Mouse (Mus musculus) liver, embryonic 13.5 days (tissue): ENCODE data around the gene Unc5cl. TPM values are rescaled to one million over a fixed set of nuclear protein-coding genes. Genes with fewer than 3 reads are reported as not detected.
A peak's percentile ranks its signal among the peaks of the same experiment; 100 is the strongest.

ENCODE experiments used
- ATAC-seq: fragments of 200-750 bp; cut with Nextera tagmentation; 2 replicates; pipeline ENCODE4 v1.8.0; 2017; ENCODE audit warnings: low read depth, mild to moderate bottlenecking, moderate number of reproducible peaks, moderate library complexity
- DNase-seq: peaks from one replicate; pipeline ENCODE4 v3.0.0; 2022
- H3K27ac ChIP-seq: fragments of 300-500 bp; sonication (generic); 2 replicates; pipeline ENCODE4 v1.5.1; 2015; ENCODE audit warnings: moderate library complexity, mild to moderate bottlenecking, inconsistent platforms
- H3K27me3 ChIP-seq: fragments of 300-500 bp; sonication (generic); 2 replicates; pipeline ENCODE4 v1.6.1; 2015; ENCODE audit warnings: mild to moderate bottlenecking, inconsistent platforms
- H3K36me3 ChIP-seq: fragments of 300-500 bp; sonication (generic); 2 replicates; pipeline ENCODE4 v1.6.1; 2015; ENCODE audit warnings: mild to moderate bottlenecking, inconsistent platforms
- H3K4me1 ChIP-seq: fragments of 300-500 bp; sonication (generic); replicated peaks from 2 replicates; pipeline ENCODE4 v1.6.1; 2015; ENCODE audit warnings: inconsistent platforms
- H3K4me2 ChIP-seq: fragments of 300-500 bp; sonication (generic); 2 replicates; pipeline ENCODE4 v1.6.1; 2015; ENCODE audit warnings: inconsistent platforms, mild to moderate bottlenecking, moderate library complexity
- H3K4me3 ChIP-seq: fragments of 300-500 bp; sonication (generic); replicated peaks from 2 replicates; pipeline ENCODE4 v1.5.1; 2015; ENCODE audit warnings: mild to moderate bottlenecking, inconsistent platforms
- H3K9ac ChIP-seq: fragments of 300-500 bp; sonication (generic); 2 replicates; pipeline ENCODE4 v1.6.1; 2015; ENCODE audit warnings: mild to moderate bottlenecking, inconsistent platforms
- H3K9me3 ChIP-seq: fragments of 300-500 bp; sonication (generic); replicated peaks from 2 replicates; pipeline ENCODE4 v1.6.1; 2016; ENCODE audit warnings: inconsistent platforms
- WGBS: fragments of 180-500 bp; shearing (Covaris S2); methylation state at CpG from one replicate; pipeline ENCODE4 v1.1.7; 2015; ENCODE audit not compliant: insufficient replicate concordance; 5-methylcytosine and 5-hydroxymethylcytosine counted together
- polyA plus RNA-seq: library from polyadenylated mRNA; unstranded; fragments of >200 nt; fragmentation: Nextera tagmentation; extraction: Ambion mirVana; gene quantifications from 2 replicates; pipeline ENCODE4 v1.2.1, GENCODE M21; 2015

Gene Unc5cl
- polyA plus RNA-seq, 1 experiment from 2014 or later, result 3.5 TPM

DNA sequence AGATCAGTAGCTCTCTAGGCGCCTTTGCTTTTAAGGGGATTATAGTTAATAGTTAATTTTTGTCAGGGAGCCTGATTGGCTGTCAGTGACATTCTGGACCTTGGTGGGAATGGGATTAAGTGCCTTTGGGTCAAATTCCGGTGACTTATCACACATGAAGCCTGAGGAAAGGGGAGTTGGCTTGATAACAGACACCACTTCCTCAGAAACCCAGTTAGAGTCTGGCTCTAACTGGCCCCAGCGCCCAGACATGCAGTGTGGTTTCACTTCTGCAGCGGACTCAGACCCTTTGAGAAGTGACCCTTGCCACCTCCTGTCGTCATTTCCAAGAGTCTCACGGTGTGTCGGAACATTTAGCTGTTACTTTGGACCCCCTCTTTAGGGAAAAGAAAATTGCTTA is 36.5 kb upstream of the Unc5cl start:
- H3K4me3 ChIP-seq, result peak overlapping the region; percentile 29

DNA sequence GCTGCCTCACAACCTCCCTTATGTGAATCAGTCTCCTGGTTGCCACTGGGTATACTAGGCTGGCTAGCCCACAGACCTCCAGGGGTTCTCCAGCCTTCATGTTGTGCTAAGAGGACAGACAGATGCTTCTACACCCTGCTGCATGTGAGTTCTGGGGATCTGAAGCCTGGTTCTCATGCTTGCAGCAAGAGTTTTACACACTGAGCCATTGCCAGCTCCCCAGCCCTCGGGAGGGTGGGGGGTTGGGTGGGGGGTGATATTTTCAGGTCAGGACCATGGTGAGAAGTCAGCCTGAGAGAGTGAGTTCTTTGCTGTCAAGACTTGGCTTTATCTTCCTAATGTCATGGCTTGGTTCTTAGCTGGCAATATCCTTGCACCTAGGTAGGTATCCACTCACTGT is 35.9 kb upstream of the Unc5cl start:
- no peak for ATAC-seq

More for the DNA sequence above, 36.5 kb upstream of the Unc5cl start:
- H3K9ac ChIP-seq, result peak overlapping the region; percentile 49
- H3K4me2 ChIP-seq, result peak overlapping the region; percentile 51
- DNase-seq, result no peak
- peaks cover 42% of the 10 kb centered on the region for H3K4me1 ChIP-seq
- H3K27me3 ChIP-seq, result no peaks in the 10 kb centered on the region
- H3K9me3 ChIP-seq, result no peaks in the 10 kb centered on the region
- peaks cover 67% of the 10 kb centered on the region for H3K36me3 ChIP-seq
- WGBS, result 9% methylated on average over 7 of the region's 7 CpGs
- ATAC-seq, result peak; percentile 45
- H3K27ac ChIP-seq, result peak overlapping the region; percentile 68

DNA sequence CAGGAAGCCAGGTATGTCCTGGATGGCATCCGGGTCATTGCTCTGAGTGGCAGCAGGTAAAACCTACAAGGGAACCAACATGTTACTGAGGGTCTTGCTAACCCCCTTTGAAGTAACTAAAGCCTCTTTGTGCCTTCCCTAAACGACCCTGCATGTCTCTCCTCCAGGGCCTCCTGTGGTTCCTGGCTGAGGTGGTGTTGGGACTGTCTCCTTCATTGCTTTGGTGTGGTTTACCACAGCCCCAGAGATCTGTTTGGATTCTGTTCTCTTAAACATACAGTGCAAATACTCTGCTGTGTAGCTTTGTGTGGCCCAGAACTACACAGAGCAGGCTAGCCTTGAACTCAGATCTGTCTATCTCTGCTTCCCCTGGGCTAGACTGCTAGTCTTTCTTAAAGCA is 35.1 kb upstream of the Unc5cl start:
- no peak for DNase-seq
- no peak for ATAC-seq
- H3K9me3 ChIP-seq, result no peaks in the 10 kb centered on the region
- H3K36me3 ChIP-seq, result peaks cover 54% of the 10 kb centered on the region
- no peak overlapping the region for H3K4me3 ChIP-seq
- H3K9ac ChIP-seq, result no peak overlapping the region
- H3K4me1 ChIP-seq, result peaks cover 42% of the 10 kb centered on the region
- WGBS, result 45% methylated on average over 2 of the region's 2 CpGs
- H3K27me3 ChIP-seq, result no peaks in the 10 kb centered on the region
- no peak overlapping the region for H3K27ac ChIP-seq
- H3K4me2 ChIP-seq, result no peak overlapping the region

More for the DNA sequence above, 35.9 kb upstream of the Unc5cl start:
- Histone ChIP-seq H3K4me1 (peaks cover 42% of the 10 kb centered on the region), H3K4me2 (peak overlapping the region; percentile 51), H3K4me3 (peak overlapping the region; percentile 29; the same call in 1 of the 2 replicates), H3K9me3 (no peaks in the 10 kb centered on the region), H3K27ac (peak overlapping the region; percentile 68), H3K9ac (peak overlapping the region; percentile 49), H3K27me3 (no peaks in the 10 kb centered on the region), H3K36me3 (peaks cover 61% of the 10 kb centered on the region)
- 29% methylated on average over 1 of the region's 1 CpGs for WGBS
- DNase-seq, result no peak

DNA sequence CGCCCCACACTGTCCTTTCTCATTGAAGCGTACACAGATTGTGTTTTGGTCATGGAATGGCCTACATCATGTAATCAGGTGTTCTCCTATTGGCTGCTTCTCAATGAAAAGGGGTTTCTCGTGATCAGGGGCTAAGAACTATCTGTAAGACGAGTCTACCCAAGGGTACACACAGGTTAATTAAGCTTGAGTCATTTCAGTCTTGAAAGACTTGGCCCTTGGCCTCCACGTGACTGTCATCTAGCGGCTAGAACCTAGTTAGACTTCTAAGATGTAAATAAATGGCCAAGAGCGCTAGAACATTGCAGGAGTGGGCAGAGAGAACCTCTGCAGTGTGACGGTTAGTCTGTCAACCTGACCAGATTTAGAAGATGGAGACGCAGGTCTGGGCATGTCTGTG is 30.5 kb upstream of the Unc5cl start:
- H3K27me3 ChIP-seq, result no peaks in the 10 kb centered on the region
- H3K36me3 ChIP-seq, result peaks cover 8% of the 10 kb centered on the region
- H3K9ac ChIP-seq, result no peak overlapping the region
- no peaks in the 10 kb centered on the region for H3K9me3 ChIP-seq
- ATAC-seq, result no peak
- no peak overlapping the region for H3K4me3 ChIP-seq
- WGBS, result 83% methylated on average over 9 of the region's 9 CpGs
- no peak overlapping the region for H3K27ac ChIP-seq
- DNase-seq, result no peak
- peaks cover 53% of the 10 kb centered on the region for H3K4me1 ChIP-seq
- no peak overlapping the region for H3K4me2 ChIP-seq

DNA sequence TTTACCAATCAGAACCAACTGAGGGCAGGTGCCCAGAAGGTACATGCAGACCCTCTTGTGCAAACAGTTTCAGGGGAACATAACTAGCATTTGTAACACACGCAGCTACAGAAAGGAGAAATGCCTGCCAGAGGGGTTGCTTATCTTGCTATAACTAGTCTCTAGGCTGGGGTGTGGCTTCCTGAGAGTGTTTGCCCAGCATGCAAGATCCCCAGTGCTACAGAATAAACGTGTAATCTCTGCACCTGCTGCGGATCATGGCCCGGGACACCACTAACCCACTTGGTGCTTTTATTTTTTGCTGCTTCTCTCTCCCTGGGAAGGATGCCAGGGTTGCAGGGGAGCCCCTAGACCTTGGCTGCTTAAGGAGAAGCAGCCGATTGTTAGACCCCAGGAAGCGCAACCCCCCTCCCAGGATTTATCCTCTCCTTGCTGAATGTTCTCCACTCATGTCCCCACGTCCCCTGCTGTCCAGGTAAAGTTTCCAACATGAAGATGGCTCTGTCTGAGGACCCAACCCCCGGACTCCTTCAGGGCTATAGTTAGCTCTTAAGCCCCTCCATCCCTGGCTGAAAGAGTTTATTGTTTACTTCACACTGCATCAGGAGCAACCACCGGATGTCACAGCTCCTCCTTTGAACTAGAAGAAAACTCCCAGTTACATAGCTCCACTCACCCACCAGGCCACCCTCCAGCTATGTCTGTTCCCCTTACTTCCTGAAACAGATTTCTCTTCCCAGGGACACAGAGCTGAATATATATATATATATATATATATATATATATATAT is 28.7 kb upstream of the Unc5cl start:
- WGBS, result 19% methylated on average over 9 of the region's 9 CpGs
- Histone ChIP-seq H3K9me3 (no peaks in the 10 kb centered on the region), H3K4me2 (peak overlapping the region; percentile 7; the same call in 1 of the 2 replicates), H3K9ac (no peak overlapping the region), H3K4me1 (peaks cover 56% of the 10 kb centered on the region), H3K27me3 (no peaks in the 10 kb centered on the region), H3K4me3 (no peak overlapping the region), H3K27ac (no peak overlapping the region), H3K36me3 (peaks cover 5% of the 10 kb centered on the region; the same call in 1 of the 2 replicates)
- DNase-seq (no peak), ATAC-seq (peak; percentile 61)

DNA sequence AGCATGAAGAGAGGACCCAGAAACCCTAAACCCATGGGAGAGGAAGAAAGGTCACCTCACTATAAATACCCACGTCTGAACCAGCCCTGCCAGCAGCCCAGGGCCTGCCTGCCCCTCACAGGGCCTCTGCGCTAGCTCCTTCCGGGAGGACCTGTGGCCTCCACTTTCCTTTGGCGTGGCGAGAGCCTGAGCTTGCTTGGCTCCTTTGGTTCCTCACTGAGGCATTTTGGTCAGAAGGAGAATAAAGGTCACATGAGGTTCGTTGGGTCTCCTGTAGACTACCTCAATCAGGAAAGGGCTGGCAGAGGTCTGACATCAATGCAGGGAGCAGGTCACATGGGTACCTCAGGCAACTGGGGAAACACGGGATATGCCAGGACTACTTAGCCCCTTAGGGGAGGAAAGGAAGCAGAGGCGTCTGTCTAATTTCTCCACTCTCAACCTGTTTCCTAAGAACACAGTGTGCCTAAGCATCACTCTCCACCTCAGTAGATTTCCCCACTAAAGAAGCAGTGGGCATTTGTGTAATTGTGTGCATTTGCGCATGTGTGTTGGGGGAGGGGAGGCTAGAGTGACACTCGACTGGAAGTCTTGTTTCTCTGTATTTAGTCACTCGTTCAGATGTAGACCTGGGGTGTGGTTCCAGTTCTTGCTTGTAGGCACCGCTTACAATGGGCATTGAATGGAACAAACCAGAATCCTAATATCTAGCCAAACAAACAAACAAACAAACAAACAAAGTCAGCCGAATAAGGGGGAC is 27.5 kb upstream of the Unc5cl start:
- H3K4me1 ChIP-seq, result peaks cover 61% of the 10 kb centered on the region

DNA sequence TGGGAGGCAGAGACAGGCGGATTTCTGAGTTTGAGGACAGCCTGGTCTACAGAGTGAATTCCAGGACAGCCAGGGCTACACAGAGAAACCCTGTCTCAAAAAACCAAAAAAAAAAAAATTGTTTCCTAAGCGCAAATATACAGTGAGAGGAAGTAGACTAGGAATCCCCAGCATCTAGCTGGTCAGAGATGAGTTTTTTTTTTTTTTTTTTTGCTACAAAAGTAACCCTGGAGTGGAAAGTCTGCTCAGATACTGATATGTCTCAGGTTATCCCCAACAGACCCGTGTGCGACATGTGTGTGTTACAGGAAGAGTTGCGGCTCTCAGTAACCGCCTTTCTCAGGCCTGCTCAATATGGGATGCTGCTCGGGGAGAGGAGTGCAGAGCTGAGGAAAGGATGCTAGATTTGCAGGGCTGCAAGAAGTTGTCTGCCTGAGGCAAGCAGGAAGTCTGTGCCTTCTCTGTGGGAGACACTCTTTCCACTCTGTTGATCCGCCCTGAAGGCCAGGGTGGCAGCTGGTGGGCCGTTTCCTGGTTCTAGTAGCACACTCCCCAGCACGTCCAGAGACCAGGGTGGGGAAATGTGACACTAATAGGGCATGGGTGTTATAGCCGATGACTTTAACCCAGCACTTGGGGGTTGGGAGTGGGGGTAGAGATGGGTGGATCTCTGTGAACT is 26.7 kb upstream of the Unc5cl start:
- DNase-seq, result no peak
- WGBS, result 35% methylated on average over 11 of the region's 11 CpGs
- H3K9ac ChIP-seq, result no peak overlapping the region
- ATAC-seq, result no peak
- H3K27ac ChIP-seq, result peak overlapping the region; percentile 34; the same call in 1 of the 2 replicates
- no peaks in the 10 kb centered on the region for H3K36me3 ChIP-seq
- H3K4me2 ChIP-seq, result no peak overlapping the region
- H3K27me3 ChIP-seq, result no peaks in the 10 kb centered on the region
- H3K4me3 ChIP-seq, result no peak overlapping the region
- no peaks in the 10 kb centered on the region for H3K9me3 ChIP-seq
- H3K4me1 ChIP-seq, result peaks cover 70% of the 10 kb centered on the region

More for the DNA sequence above, 27.5 kb upstream of the Unc5cl start:
- no peak for ATAC-seq
- DNase-seq, result no peak
- no peak overlapping the region for H3K9ac ChIP-seq
- 40% methylated on average over 13 of the region's 13 CpGs for WGBS
- no peaks in the 10 kb centered on the region for H3K27me3 ChIP-seq
- no peaks in the 10 kb centered on the region for H3K9me3 ChIP-seq
- H3K27ac ChIP-seq, result no peak overlapping the region
- no peak overlapping the region for H3K4me2 ChIP-seq
- H3K36me3 ChIP-seq, result no peaks in the 10 kb centered on the region
- no peak overlapping the region for H3K4me3 ChIP-seq

DNA sequence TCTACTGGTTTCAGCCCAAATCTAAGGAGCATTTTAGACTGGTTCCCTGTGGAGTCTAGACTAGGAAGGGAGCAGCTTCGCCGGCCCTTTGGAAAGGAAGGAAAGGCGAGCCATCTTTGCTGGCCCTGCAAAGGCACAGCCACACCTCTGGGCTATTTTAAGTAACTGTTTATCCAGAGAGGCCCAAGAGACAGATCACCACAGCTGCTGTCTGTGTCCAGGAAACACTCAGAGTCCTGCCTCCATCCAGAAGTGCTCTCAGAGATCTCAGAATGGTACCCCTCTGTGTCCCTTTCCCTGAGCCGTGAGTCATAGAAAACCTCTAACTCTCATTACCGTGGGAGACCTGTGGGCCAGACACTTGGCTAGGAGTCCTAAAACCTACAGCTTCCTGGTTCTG is 24.3 kb upstream of the Unc5cl start:
- no peak for DNase-seq
- ATAC-seq, result no peak
- Histone ChIP-seq H3K9ac (no peak overlapping the region), H3K4me2 (no peak overlapping the region), H3K4me3 (no peak overlapping the region), H3K36me3 (no peaks in the 10 kb centered on the region), H3K4me1 (peaks cover 71% of the 10 kb centered on the region), H3K27ac (no peak overlapping the region), H3K27me3 (no peaks in the 10 kb centered on the region), H3K9me3 (no peaks in the 10 kb centered on the region)
- 22% methylated on average over 5 of the region's 5 CpGs for WGBS

DNA sequence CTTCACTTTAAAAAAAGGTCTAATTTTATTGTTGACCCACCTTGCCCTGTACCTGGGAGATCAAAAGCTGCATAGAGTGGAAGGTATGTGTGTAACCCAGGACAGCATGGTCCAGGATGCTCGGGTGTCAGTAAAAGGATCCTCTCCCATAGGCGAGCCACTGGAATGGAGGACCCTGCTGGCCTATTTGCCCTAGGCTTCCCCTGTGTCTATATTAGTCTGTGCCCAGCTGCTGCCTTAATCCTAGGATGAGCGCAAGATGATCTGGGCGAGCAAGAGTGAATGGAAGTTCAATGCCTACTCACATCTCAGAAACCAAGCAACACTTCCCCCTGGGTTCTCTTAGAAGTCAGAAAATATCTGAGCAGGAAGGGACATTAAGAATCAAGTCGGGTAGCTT is 23.6 kb upstream of the Unc5cl start:
- Histone ChIP-seq H3K4me1 (peaks cover 64% of the 10 kb centered on the region), H3K4me3 (no peak overlapping the region), H3K9me3 (no peaks in the 10 kb centered on the region), H3K9ac (no peak overlapping the region), H3K27me3 (no peaks in the 10 kb centered on the region), H3K27ac (no peak overlapping the region), H3K4me2 (no peak overlapping the region), H3K36me3 (no peaks in the 10 kb centered on the region)
- no peak for DNase-seq
- ATAC-seq, result no peak
- 67% methylated on average over 5 of the region's 5 CpGs for WGBS

DNA sequence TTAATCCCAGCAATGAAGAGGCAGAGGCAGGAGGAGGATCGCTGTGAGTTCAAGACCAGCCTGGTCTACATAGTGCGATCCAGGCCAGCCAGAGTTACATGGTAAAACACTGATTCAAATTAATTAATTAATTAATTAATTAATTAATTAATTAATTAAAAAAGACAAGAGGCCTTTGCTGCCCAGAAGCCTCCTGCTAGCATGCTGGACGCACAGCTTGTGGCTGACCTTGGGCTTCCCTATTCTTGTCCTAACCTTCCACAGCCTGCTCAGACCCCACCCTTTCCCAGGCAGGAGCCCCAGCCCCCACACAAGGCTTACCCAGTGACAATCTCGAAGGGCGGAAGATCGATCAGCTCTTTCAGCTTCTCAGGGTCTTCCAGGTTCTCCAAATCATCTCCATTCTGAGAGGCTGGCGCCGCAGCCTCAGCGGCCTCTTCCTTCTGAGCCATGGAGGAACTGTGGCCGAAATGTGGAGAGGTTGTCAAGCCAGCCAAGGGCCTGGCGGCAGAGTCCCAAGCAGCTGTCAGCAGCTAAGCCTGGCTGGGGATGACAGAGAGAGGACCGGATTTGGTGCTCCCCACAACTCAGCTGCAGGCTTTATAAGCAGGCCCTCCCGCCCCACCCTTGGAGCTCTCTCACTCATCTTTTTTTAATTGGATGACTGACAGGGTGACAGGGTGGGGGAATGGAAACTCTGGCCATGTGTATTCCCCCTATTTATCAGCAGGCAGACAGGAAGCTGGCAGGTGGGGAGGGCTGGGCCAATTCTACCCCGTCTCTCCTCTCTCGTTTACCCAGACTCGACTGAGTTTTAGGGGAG is 22.3 kb upstream of the Unc5cl start, which contains the start of gene Apobec2:
Gene Apobec2 (minus strand): TSS at position 773 of the 823 bp plus-strand sequence.
- WGBS, result 32% methylated on average over 16 of the region's 16 CpGs
- 0 out of 2 replicates have a peak within 1 kb of the TSS, but pooled peaks have one; percentile 9 for H3K9ac ChIP-seq

More for the DNA sequence above, 22.3 kb upstream of the Unc5cl start, which contains the start of gene Apobec2:
- H3K27ac ChIP-seq, result peak within 1 kb of the TSS; percentile 18; the same call in 1 of the 2 replicates
- peak within 1 kb of the TSS; percentile 28; the same call in 1 of the 2 replicates for H3K4me2 ChIP-seq
- peaks cover 62% of the 10 kb centered on the region for H3K4me1 ChIP-seq
- no peaks in the 10 kb centered on the region for H3K36me3 ChIP-seq
- no peaks in the 10 kb centered on the region for H3K27me3 ChIP-seq
- H3K4me3 ChIP-seq, result no peak within 1 kb of the TSS
- ATAC-seq (peak; percentile 67), DNase-seq (no peak)
- H3K9me3 ChIP-seq, result no peaks in the 10 kb centered on the region
